Mouse (Mus musculus) kidney, embryonic 16.5 days (tissue): Measurements from ENCODE around the gene Cdh5. TPM values are rescaled to one million over a fixed set of nuclear protein-coding genes. Genes with fewer than 3 reads are reported as not detected.

Experiments
- ATAC-seq: fragments of 200-750 bp; cut with Nextera tagmentation; 2 replicates; pipeline ENCODE4 v1.8.0; 2017; ENCODE audit warnings: moderate TSS enrichment; ENCODE audit not compliant: low FRiP score, low TSS enrichment
- H3K27ac ChIP-seq: fragments of 300-500 bp; sonication (generic); 2 replicates; pipeline ENCODE4 v1.5.1; 2014; ENCODE audit warnings: low read length
- H3K27me3 ChIP-seq: fragments of 300-500 bp; sonication (generic); 2 replicates; pipeline ENCODE4 v1.6.1; 2014; ENCODE audit warnings: low read length, control low read depth, mixed read lengths; ENCODE audit not compliant: insufficient read depth
- H3K36me3 ChIP-seq: fragments of 300-500 bp; sonication (generic); 2 replicates; pipeline ENCODE4 v1.6.1; 2014; ENCODE audit warnings: low read length, control low read depth, mixed read lengths; ENCODE audit not compliant: insufficient read depth
- H3K4me1 ChIP-seq: fragments of 300-500 bp; sonication (generic); 2 replicates; pipeline ENCODE4 v1.6.1; 2014; ENCODE audit warnings: low read length, control low read depth, mixed read lengths; ENCODE audit not compliant: insufficient read depth
- H3K4me2 ChIP-seq: fragments of 300-500 bp; sonication (generic); replicated peaks from 2 replicates; pipeline ENCODE4 v1.6.1; 2014; ENCODE audit warnings: low read depth, low read length
- H3K4me3 ChIP-seq: fragments of 300-500 bp; sonication (generic); 2 replicates; pipeline ENCODE4 v1.5.1; 2014; ENCODE audit warnings: mild to moderate bottlenecking, low read length
- H3K9ac ChIP-seq: fragments of 300-500 bp; sonication (generic); replicated peaks from 2 replicates; pipeline ENCODE4 v1.6.1; 2014; ENCODE audit warnings: low read length
- H3K9me3 ChIP-seq: fragments of 300-500 bp; sonication (generic); 2 replicates; pipeline ENCODE4 v1.6.1; 2016; ENCODE audit warnings: low read length, control low read depth
- WGBS: fragments of 180-500 bp; shearing (Covaris S2); extraction: QIAGEN DNeasy Blood & Tissue Kit; methylation state at CpG from one replicate; pipeline ENCODE4 v1.1.7; 2014; 5-methylcytosine and 5-hydroxymethylcytosine counted together
- polyA plus RNA-seq: library from polyadenylated mRNA; unstranded; fragments of >200 nt; fragmentation: Nextera tagmentation; extraction: Ambion mirVana; gene quantifications from 2 replicates; pipeline ENCODE4 v1.2.1, GENCODE M21; 2015

Gene Cdh5
- polyA plus RNA-seq, 1 experiment from 2014 or later, result 38.1 TPM

DNA sequence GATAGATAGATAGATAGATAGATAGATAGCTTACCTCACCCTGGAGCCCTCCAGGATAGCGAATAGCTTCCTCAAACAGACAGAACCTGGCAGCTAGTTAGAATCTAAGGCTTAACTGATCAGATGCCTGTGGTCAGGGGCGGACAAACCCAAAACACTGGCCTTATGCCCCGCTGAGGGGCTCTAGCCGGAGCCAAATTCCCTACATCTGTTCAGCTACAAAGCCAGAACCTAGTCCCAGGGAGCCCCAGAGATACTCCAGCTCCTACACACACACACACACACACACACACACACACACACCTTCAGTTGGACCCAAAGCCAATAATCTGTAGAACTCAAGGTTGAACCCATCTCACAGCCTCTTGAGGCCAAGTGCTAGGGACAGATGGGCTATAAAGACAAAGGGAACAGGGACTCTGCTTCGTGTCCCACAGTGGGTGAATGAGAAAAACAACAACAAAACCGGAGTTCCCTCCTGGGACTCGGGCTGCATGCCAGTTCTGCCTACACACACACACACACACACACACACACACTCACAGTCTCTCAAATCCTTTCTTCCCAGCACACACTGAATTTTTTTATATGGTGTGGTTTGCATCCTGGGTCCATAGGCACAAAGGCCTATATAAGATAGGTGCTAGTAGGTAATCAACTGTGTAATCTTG is 5.0 kb downstream of the Cdh5 start:
- H3K9me3 ChIP-seq, result no peaks in the 10 kb centered on the region
- H3K27ac ChIP-seq, result no peak overlapping the region
- peaks cover 12% of the 10 kb centered on the region for H3K4me1 ChIP-seq
- no peaks in the 10 kb centered on the region for H3K36me3 ChIP-seq
- H3K27me3 ChIP-seq, result no peaks in the 10 kb centered on the region
- H3K4me3 ChIP-seq, result no peak overlapping the region
- H3K9ac ChIP-seq, result no peak overlapping the region
- 77% methylated on average over 7 of the region's 7 CpGs for WGBS
- ATAC-seq, result no peak
- H3K4me2 ChIP-seq, result no peak overlapping the region

DNA sequence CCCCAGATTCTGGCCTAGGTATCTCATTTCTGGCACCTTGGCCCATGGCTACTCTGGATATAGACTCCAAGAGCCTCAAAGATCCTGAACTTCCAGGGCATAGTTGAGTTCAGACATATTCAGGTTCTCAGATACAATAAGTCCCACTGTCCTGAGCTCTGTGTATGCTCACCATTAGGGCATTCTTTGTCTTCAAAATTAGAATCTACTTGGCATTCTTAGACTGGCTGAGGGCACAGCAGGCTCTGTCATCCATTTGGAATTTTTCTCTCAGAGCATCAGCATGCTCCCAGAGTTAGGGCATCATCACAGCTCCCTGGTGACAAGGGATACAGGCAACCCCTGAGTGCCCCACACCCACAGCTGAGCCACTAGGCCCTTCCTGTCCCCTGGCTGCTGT is 5.7 kb downstream of the Cdh5 start:
- no peaks in the 10 kb centered on the region for H3K27me3 ChIP-seq
- no peak overlapping the region for H3K4me2 ChIP-seq
- no peaks in the 10 kb centered on the region for H3K9me3 ChIP-seq
- H3K36me3 ChIP-seq, result no peaks in the 10 kb centered on the region
- no peak overlapping the region for H3K27ac ChIP-seq
- no peak overlapping the region for H3K4me3 ChIP-seq
- no peak overlapping the region for H3K9ac ChIP-seq
- H3K4me1 ChIP-seq, result peaks cover 12% of the 10 kb centered on the region
- ATAC-seq, result no peak

DNA sequence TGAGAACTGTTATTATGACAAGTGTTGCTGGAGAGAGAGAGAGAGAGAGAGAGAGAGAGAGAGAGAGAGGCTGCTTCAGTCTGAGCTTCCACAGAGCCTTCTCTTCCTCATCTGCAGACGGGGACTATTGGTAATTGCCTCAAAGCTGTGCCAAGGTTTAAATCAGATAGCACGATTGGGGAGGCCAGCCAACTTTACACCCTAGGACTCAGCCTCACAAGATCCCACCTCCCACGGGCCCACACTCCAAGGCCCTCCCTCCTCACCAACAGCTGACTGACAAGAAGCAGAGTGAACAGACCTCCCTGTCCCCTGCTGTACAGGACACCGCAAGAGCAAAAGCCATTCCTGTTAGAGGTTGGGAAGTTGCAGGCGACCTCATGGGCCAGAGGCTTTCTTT is 6.6 kb downstream of the Cdh5 start:
- 40% methylated on average over 5 of the region's 5 CpGs for WGBS
- no peak overlapping the region for H3K4me3 ChIP-seq
- H3K9me3 ChIP-seq, result no peaks in the 10 kb centered on the region
- no peak overlapping the region for H3K27ac ChIP-seq
- H3K4me1 ChIP-seq, result peaks cover 12% of the 10 kb centered on the region
- no peaks in the 10 kb centered on the region for H3K27me3 ChIP-seq
- no peak for ATAC-seq
- H3K9ac ChIP-seq, result no peak overlapping the region
- H3K4me2 ChIP-seq, result no peak overlapping the region
- no peaks in the 10 kb centered on the region; the same call in 1 of the 2 replicates for H3K36me3 ChIP-seq

DNA sequence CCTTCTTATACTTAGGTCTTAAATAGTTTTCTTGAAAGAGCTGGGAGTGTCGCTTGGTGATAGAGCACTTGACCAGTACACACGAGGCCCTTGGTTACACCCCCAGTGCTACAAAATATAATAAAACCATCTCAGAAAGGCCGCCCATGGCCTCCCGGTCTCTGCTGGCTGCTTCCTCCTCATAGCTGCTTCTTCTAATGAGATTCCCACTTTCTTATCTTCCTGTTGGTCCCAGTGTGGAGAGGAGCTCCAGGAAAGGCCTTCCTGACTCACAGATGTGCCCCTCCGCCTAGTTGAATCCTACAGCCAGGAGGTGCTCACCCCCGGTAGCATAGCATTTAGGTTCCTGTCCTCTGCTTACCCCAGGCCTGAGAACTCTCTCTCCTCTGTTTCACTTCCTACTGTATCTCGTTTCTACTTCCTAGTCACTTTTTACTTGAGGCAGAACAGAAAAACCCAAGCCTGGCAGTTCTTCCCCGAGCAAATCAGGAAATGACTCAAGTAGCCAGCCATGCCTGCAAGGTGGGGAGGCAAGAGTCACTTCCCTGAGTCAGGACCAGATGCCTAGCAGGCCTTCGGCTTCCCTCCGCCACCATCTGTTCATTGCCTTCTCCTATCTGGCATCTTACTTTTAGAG is 9.2 kb downstream of the Cdh5 start:
- 81% methylated on average over 10 of the region's 10 CpGs for WGBS

DNA sequence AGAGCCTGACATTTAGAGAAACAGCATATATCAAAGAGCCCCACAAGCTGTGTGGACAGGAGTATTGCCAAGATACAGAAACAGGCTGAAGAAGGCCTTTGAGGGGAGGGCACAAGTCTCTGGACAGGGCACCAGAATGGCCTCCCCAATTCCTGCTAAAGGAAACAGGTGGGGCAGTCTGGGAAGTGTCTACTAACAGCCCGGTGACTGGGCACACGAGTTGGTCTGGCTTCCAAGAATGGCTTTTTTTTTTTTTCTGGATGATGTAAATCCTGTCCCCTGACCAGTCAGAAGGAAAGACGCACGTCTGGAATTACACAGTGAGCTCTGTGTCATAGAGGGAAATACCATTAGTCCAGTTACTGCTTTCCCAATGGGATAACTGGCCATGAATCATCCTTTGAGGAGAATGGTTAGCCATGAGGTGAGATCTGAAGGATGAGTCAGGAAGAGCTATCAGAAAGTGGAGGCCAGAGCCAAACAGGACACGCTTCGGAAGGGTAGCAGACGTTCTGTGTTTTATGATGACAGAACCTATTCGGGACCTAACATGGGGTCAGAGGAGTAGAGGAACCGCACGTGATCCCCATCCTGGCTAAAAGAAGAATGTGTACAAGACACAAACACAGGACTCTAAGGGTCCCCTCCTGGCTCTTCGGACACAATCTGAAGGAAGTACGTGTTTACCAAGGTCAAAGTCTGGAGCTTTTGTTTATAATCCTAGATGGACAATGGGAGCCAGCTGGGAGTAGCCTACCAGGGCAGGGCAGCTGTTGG is 20.4 kb downstream of the Cdh5 start:
- Histone ChIP-seq H3K36me3 (no peaks in the 10 kb centered on the region), H3K27ac (no peak overlapping the region), H3K27me3 (no peaks in the 10 kb centered on the region), H3K4me3 (no peak overlapping the region), H3K4me1 (no peaks in the 10 kb centered on the region), H3K9ac (no peak overlapping the region), H3K9me3 (no peaks in the 10 kb centered on the region), H3K4me2 (no peak overlapping the region)
- WGBS, result 71% methylated on average over 12 of the region's 12 CpGs
- no peak for ATAC-seq

More for the DNA sequence above, 9.2 kb downstream of the Cdh5 start:
- no peak overlapping the region for H3K4me2 ChIP-seq
- H3K9ac ChIP-seq, result no peak overlapping the region
- H3K36me3 ChIP-seq, result no peaks in the 10 kb centered on the region; the same call in 1 of the 2 replicates
- ATAC-seq, result no peak
- H3K9me3 ChIP-seq, result no peaks in the 10 kb centered on the region
- H3K27me3 ChIP-seq, result no peaks in the 10 kb centered on the region
- no peak overlapping the region for H3K27ac ChIP-seq
- H3K4me3 ChIP-seq, result no peak overlapping the region
- peaks cover 6% of the 10 kb centered on the region for H3K4me1 ChIP-seq

DNA sequence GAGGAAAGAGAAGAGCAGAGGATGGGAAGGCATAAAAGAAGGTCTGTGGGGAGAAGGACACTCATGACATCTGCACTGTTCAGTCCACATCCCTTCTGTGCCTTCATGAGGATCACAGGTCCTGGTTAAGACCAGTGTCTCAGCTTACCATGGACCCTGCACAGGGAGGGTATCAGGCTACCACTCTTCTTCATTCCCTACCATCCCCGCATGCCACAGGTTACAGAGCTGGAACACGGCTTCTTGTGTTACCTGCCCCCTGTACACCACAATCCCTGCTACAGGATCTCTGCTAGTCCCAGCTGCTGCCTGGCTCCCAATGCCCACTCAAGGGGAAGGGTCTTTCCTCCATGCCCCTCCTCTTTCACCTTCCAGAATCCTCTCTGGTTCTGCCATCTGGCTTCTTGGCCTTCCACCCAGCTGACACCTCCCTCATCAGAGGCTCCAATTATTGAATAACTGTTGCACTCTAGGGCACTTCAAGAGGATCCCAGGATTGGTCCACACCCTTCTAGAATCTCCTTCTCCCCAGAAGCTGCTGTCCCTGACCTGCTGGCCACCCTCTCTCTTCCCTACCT is 21.7 kb downstream of the Cdh5 start:
- no peaks in the 10 kb centered on the region for H3K27me3 ChIP-seq
- no peaks in the 10 kb centered on the region for H3K4me1 ChIP-seq
- H3K9ac ChIP-seq, result no peak overlapping the region
- no peaks in the 10 kb centered on the region for H3K9me3 ChIP-seq
- H3K4me2 ChIP-seq, result no peak overlapping the region
- no peaks in the 10 kb centered on the region for H3K36me3 ChIP-seq
- peak; percentile 70; the same call in 1 of the 2 replicates for ATAC-seq
- no peak overlapping the region for H3K4me3 ChIP-seq
- no peak overlapping the region for H3K27ac ChIP-seq
- 56% methylated on average over 2 of the region's 2 CpGs for WGBS

DNA sequence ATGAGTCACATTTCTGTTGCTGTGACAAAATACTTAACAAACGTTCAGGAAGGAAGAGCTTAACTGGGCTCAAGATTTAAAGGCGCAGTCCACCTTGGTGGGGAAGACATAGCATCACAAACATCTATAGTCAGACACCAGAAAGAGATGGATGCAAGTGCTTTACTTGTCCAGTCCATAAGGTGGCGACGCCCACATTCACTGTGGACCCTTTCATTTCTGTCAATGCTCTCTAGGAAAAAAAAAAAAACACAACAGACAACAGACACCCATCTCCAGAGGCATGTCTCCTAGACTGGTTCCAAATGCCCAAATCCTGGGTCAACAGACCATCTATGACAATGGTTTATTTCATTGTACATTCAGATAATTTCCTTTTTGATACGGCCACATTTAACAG is 23.1 kb downstream of the Cdh5 start:
- WGBS, result 80% methylated on average over 5 of the region's 5 CpGs
- Histone ChIP-seq H3K4me3 (no peak overlapping the region), H3K9me3 (no peaks in the 10 kb centered on the region), H3K4me1 (no peaks in the 10 kb centered on the region), H3K36me3 (no peaks in the 10 kb centered on the region), H3K27me3 (no peaks in the 10 kb centered on the region), H3K9ac (no peak overlapping the region), H3K4me2 (no peak overlapping the region), H3K27ac (no peak overlapping the region)
- ATAC-seq, result no peak

DNA sequence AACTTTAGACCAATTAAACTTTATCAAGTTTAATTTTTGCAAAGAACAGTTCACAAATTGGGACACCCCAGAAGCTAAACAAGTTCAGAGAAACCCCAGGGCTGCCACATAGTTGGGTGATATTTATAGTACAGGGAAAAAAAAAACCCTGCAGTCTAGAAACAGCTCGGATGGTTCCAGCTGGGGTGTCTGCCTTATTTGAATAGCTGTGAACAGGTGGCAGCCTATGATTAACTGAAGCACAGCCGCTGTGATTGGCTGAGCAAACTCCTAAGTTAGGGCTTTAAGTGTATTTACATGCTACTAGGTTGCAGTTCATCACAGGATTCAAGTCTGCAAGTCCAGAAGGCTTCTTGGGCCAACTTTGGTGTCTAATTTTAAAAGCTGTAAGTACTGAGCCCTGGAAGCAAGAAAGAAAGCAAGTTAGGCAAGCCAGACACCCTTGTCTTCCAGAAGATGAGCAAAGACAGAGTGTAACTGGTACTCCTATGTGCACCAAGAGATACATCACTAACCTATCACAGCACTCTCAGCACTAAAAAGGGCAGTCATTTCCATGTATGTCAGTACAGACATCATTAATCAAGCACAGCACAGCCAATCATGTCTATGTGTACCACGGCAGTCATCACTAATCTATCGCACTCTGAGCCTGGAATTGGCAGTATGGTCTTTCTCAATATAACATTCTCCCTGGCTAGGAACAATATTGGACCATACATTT is 25.9 kb downstream of the Cdh5 start:
- H3K4me3 ChIP-seq, result no peak overlapping the region
- no peak overlapping the region for H3K4me2 ChIP-seq
- 72% methylated on average over 4 of the region's 4 CpGs for WGBS
- no peaks in the 10 kb centered on the region for H3K4me1 ChIP-seq
- no peaks in the 10 kb centered on the region for H3K36me3 ChIP-seq
- no peak overlapping the region for H3K27ac ChIP-seq
- ATAC-seq, result no peak
- no peaks in the 10 kb centered on the region for H3K27me3 ChIP-seq
- H3K9ac ChIP-seq, result no peak overlapping the region
- no peaks in the 10 kb centered on the region for H3K9me3 ChIP-seq

DNA sequence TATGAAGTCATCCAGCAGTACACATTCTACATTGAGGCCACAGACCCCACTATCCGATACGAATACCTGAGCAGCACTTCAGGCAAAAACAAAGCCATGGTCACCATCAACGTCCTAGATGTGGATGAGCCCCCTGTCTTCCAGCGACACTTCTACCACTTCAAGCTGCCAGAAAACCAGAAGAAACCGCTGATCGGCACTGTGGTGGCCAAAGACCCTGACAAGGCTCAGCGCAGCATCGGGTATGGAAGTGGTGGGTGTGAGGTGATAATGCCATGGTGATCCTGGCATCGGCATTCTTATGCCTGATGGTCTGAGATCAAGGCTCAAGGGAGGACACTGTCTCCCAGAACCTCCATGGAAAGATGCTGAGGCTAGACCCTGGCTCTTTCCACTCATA is 29.5 kb downstream of the Cdh5 start:
- WGBS, result 96% methylated on average over 9 of the region's 9 CpGs

More for the DNA sequence above, 29.5 kb downstream of the Cdh5 start:
- Histone ChIP-seq H3K27me3 (no peaks in the 10 kb centered on the region), H3K4me2 (no peak overlapping the region), H3K4me1 (no peaks in the 10 kb centered on the region), H3K9ac (no peak overlapping the region), H3K36me3 (no peaks in the 10 kb centered on the region), H3K4me3 (no peak overlapping the region), H3K27ac (no peak overlapping the region), H3K9me3 (no peaks in the 10 kb centered on the region)
- no peak for ATAC-seq
